Mouse (Mus musculus) midbrain, postnatal 0 days (tissue): Measurements from ENCODE around the gene Nsun5. TPM values are rescaled to one million over a fixed set of nuclear protein-coding genes. Genes with fewer than 3 reads are reported as not detected.
"Not testable (repeated sequence)": the region's sequence is repeated elsewhere in the genome, so short reads cannot be mapped to it uniquely, and the experiment has no call there.

Experiments used
- ATAC-seq: fragments of 200-750 bp; cut with Nextera tagmentation; 2 replicates; pipeline ENCODE4 v1.8.0; 2017; ENCODE audit warnings: moderate number of reproducible peaks, mild to moderate bottlenecking, moderate TSS enrichment, moderate library complexity; ENCODE audit not compliant: low FRiP score
- DNase-seq: peaks from one replicate; pipeline ENCODE4 v3.0.0-alpha.2; 2015; ENCODE audit warnings: low spot score
- H3K27ac ChIP-seq: fragments of 300-500 bp; sonication (generic); 2 replicates; pipeline ENCODE4 v1.5.1; 2014; ENCODE audit warnings: low read depth, mild to moderate bottlenecking, low read length, mixed read lengths
- H3K27me3 ChIP-seq: fragments of 300-500 bp; sonication (generic); 2 replicates; pipeline ENCODE4 v1.6.1; 2014; ENCODE audit warnings: low read length, control low read depth, mixed read lengths; ENCODE audit not compliant: insufficient read depth
- H3K36me3 ChIP-seq: fragments of 300-500 bp; sonication (generic); 2 replicates; pipeline ENCODE4 v1.6.1; 2014; ENCODE audit warnings: low read length, control low read depth, mixed read lengths; ENCODE audit not compliant: insufficient read depth
- H3K4me1 ChIP-seq: fragments of 300-500 bp; sonication (generic); 2 replicates; pipeline ENCODE4 v1.6.1; 2014; ENCODE audit warnings: mild to moderate bottlenecking, control low read depth, antibody characterized with exemption, low read length, mixed read lengths; ENCODE audit not compliant: insufficient read depth
- H3K4me2 ChIP-seq: fragments of 300-500 bp; sonication (generic); 2 replicates; pipeline ENCODE4 v1.6.1; 2014; ENCODE audit warnings: low read depth, mild to moderate bottlenecking, low read length, mixed read lengths; ENCODE audit not compliant: poor library complexity, severe bottlenecking
- H3K4me3 ChIP-seq: fragments of 300-500 bp; sonication (generic); 2 replicates; pipeline ENCODE4 v1.5.1; 2014; ENCODE audit warnings: low read depth, mild to moderate bottlenecking, low read length, moderate library complexity
- H3K9ac ChIP-seq: fragments of 300-500 bp; sonication (generic); replicated peaks from 2 replicates; pipeline ENCODE4 v1.6.1; 2014; ENCODE audit warnings: mild to moderate bottlenecking, low read length, moderate library complexity, mixed read lengths; ENCODE audit not compliant: poor library complexity, severe bottlenecking
- H3K9me3 ChIP-seq: fragments of 300-500 bp; sonication (generic); 2 replicates; pipeline ENCODE4 v1.6.1; 2016; ENCODE audit warnings: low read length, control low read depth
- CTCF ChIP-seq: IDR thresholded peaks from 2 replicates; pipeline ENCODE4 v1.5.1; 2016; ENCODE audit warnings: antibody characterized with exemption, mild to moderate bottlenecking
- WGBS: fragments of 180-500 bp; shearing (Covaris S2); extraction: QIAGEN DNeasy Blood & Tissue Kit; methylation state at CpG from one replicate; pipeline ENCODE4 v1.1.7; 2014; 5-methylcytosine and 5-hydroxymethylcytosine counted together
- polyA plus RNA-seq: library from polyadenylated mRNA; unstranded; fragments of >200 nt; fragmentation: Nextera tagmentation; extraction: Ambion mirVana; gene quantifications from 2 replicates; pipeline ENCODE4 v1.2.1, GENCODE M21; 2015
- total RNA-seq: library from RNA; depleted of rRNA; stranded (reverse); fragments of >200 nt; gene quantifications from 2 replicates; pipeline ENCODE4 v1.2.3, GENCODE M21; 2014

Gene Nsun5
- total and polyA plus RNA-seq, 2 experiments from 2014 or later, result 16.8 to 24.8 TPM

GRCm38 (mm10) chr5:135363540-135363939 is 6.2 kb upstream of the Nsun5 start:
- H3K4me3 ChIP-seq, result no peak overlapping the region
- H3K4me1 ChIP-seq, result no peaks in the 10 kb centered on the region
- no peaks in the 10 kb centered on the region for H3K9me3 ChIP-seq
- DNase-seq, result peak; percentile 53
- TF ChIP-seq CTCF, result peak; percentile 70
- H3K36me3 ChIP-seq, result no peaks in the 10 kb centered on the region
- no peak overlapping the region for H3K9ac ChIP-seq
- 27% methylated on average over 12 of the region's 12 CpGs for WGBS
- H3K27ac ChIP-seq, result no peak overlapping the region
- no peak for ATAC-seq
- no peak overlapping the region for H3K4me2 ChIP-seq
- 0 out of 2 replicates have a peak, but pooled peaks cover 3% of the 10 kb centered on the region for H3K27me3 ChIP-seq

GRCm38 (mm10) chr5:135367841-135368240 is 1.9 kb upstream of the Nsun5 start:
- Histone ChIP-seq H3K36me3 (0 out of 2 replicates have a peak, but pooled peaks cover 7% of the 10 kb centered on the region), H3K4me1 (no peaks in the 10 kb centered on the region), H3K9ac (no peak overlapping the region), H3K27me3 (0 out of 2 replicates have a peak, but pooled peaks cover 3% of the 10 kb centered on the region), H3K4me3 (no peak overlapping the region), H3K4me2 (no peak overlapping the region), H3K27ac (no peak overlapping the region), H3K9me3 (no peaks in the 10 kb centered on the region)
- TF ChIP-seq CTCF, result peak; percentile 70
- 56% methylated on average over 6 of the region's 6 CpGs for WGBS
- ATAC-seq (no peak), DNase-seq (no peak)

- Histone ChIP-seq H3K9me3 (no peaks in the 10 kb centered on the region), H3K9ac (no peak overlapping the region), H3K36me3 (peaks cover 10% of the 10 kb centered on the region), H3K4me2 (no peak overlapping the region), H3K27ac (no peak overlapping the region), H3K27me3 (0 out of 2 replicates have a peak, but pooled peaks cover 3% of the 10 kb centered on the region), H3K4me1 (no peaks in the 10 kb centered on the region), H3K4me3 (no peak overlapping the region)
- TF ChIP-seq CTCF, result no peak
- DNase-seq (no peak), ATAC-seq (no peak)
- 73% methylated on average over 6 of the region's 6 CpGs for WGBS
Observed at GRCm38 (mm10) chr5:135368312-135368711, 1.4 kb upstream of the Nsun5 start.

- peak overlapping the region; percentile 97 for H3K4me2 ChIP-seq
- peak overlapping the region; percentile 71; the same call in 1 of the 2 replicates for H3K27ac ChIP-seq
- 61% methylated on average over 9 of the region's 9 CpGs for WGBS
- H3K27me3 ChIP-seq, H3K4me1 ChIP-seq, DNase-seq, ATAC-seq, H3K9me3 ChIP-seq: not testable (repeated sequence)
- H3K4me3 ChIP-seq, result peak overlapping the region; percentile 95
- peak overlapping the region; percentile 85 for H3K9ac ChIP-seq
- peaks cover 19% of the 10 kb centered on the region for H3K36me3 ChIP-seq
Observed at GRCm38 (mm10) chr5:135369196-135369595, 557 bp upstream of the Nsun5 start.

DNA sequence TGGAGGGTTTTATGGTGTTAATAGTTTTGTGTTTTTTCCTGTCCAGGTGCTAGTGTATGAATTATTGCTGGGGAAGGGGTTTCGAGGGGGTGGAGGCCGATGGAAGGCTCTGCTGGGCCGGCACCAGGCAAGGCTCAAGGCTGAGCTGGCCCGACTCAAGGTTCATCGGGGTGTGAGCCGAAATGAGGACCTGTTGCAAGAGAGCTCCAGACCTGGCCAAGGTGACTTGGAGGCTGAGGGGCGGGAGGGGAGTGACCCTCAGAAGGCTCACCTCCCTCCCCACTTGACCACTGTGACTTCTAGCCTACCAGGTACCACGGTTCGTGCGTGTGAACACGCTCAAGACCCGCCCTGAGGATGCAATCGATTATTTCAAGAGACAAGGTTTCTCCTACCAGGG is 1.4 kb downstream of the Nsun5 start:
- 97% methylated on average over 13 of the region's 13 CpGs for WGBS
- Histone ChIP-seq H3K4me1 (no peaks in the 10 kb centered on the region), H3K36me3 (peaks cover 38% of the 10 kb centered on the region), H3K27me3 (0 out of 2 replicates have a peak, but pooled peaks cover 3% of the 10 kb centered on the region), H3K27ac (no peak overlapping the region), H3K4me2 (no peak overlapping the region), H3K9me3 (no peaks in the 10 kb centered on the region), H3K4me3 (no peak overlapping the region), H3K9ac (no peak overlapping the region)
- ATAC-seq (no peak), DNase-seq (no peak)
- TF ChIP-seq CTCF, result no peak

GRCm38 (mm10) chr5:135373601-135374000 is 3.8 kb downstream of the Nsun5 start:
- Histone ChIP-seq H3K27me3 (no peaks in the 10 kb centered on the region), H3K9ac (no peak overlapping the region), H3K4me3 (no peak overlapping the region), H3K27ac (no peak overlapping the region), H3K9me3 (no peaks in the 10 kb centered on the region), H3K4me1 (no peaks in the 10 kb centered on the region), H3K4me2 (no peak overlapping the region), H3K36me3 (peaks cover 55% of the 10 kb centered on the region)
- WGBS, result 95% methylated on average over 5 of the region's 5 CpGs
- peak; percentile 42 for TF ChIP-seq CTCF
- ATAC-seq (no peak), DNase-seq (no peak)
